ENCODE assay signal across 8 mouse cellular contexts in the genomic region with DNA sequence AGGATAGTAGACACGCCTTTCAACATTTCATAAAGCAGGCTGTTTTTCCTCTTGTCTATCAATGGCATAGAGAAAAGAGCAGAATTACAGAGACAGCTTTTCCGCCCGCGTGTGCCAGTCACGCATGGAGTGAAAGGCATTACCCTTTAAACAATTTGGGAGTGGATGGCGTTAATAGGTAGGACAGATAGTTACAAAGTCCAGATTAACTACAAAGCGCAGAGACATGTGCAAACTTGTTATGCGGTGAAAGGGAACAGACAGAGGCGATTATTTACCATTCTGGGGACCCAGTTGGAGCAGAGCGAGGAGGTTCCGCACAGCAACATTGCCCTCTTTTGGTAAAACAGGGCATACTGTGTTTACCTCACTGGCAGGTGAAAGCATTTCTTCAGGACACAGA.
A peak's percentile ranks its signal among the peaks of the same experiment; 100 is the strongest.
DNase-seq lines count a peak whose midpoint lies in the region; ATAC-seq lines count a peak whose summit lies in the region.

No protein-coding gene starts in this region.

- H3K27me3 ChIP-seq in heart, embryonic 11.5 days (ENCODE audit: control insufficient read depth, insufficient read depth, low read length), result no peaks in the 10 kb centered on the region
- 0 out of 2 replicates have a peak, but pooled peaks cover 9% of the 10 kb centered on the region for H3K27me3 ChIP-seq in kidney, embryonic 15.5 days
- H3K27me3 ChIP-seq in limb, embryonic 13.5 days, result no peaks in the 10 kb centered on the region
- H3K27me3 ChIP-seq in midbrain, embryonic 16.5 days (ENCODE audit: control insufficient read depth, insufficient read depth, low read depth, low read length), result peaks cover 13% of the 10 kb centered on the region

- H3K4me3 ChIP-seq in heart, embryonic 11.5 days (ENCODE audit: low read depth, low read length), result peak overlapping the region; percentile 28
- peak overlapping the region; percentile 36 for H3K4me3 ChIP-seq in kidney, embryonic 15.5 days (replicated peaks)
- H3K4me3 ChIP-seq in limb, embryonic 13.5 days, result peak overlapping the region; percentile 41
- peak overlapping the region; percentile 32 for H3K4me3 ChIP-seq in midbrain, embryonic 16.5 days (ENCODE audit: low read depth, low read length)

- ATAC-seq in heart, embryonic 11.5 days (replicated peaks; ENCODE audit: insufficient number of reproducible peaks, low FRiP score, low TSS enrichment), result no peak
- peak; percentile 77; the same call in 1 of the 2 replicates for ATAC-seq in kidney, embryonic 15.5 days (replicated peaks; ENCODE audit: low FRiP score)
- peak; percentile 76; the same call in 1 of the 2 replicates for ATAC-seq in limb, embryonic 13.5 days (ENCODE audit: low FRiP score, low read depth)
- ATAC-seq in midbrain, embryonic 16.5 days, result peak; percentile 96

- no peak overlapping the region for H3K9ac ChIP-seq in heart, embryonic 11.5 days (ENCODE audit: low read depth, low read length)
- H3K9ac ChIP-seq in kidney, embryonic 15.5 days, result no peak overlapping the region
- H3K9ac ChIP-seq in limb, embryonic 13.5 days, result 0 out of 2 replicates have a peak overlapping the region, but pooled peaks have one; percentile 54
- H3K9ac ChIP-seq in midbrain, embryonic 16.5 days (ENCODE audit: low read depth, low read length), result 0 out of 2 replicates have a peak overlapping the region, but pooled peaks have one; percentile 16

- no peaks in the 10 kb centered on the region for H3K9me3 ChIP-seq in heart, embryonic 11.5 days (replicated peaks; ENCODE audit: control insufficient read depth, low read length)
- H3K9me3 ChIP-seq in kidney, embryonic 15.5 days (replicated peaks), result no peaks in the 10 kb centered on the region
- H3K9me3 ChIP-seq in limb, embryonic 13.5 days, result no peaks in the 10 kb centered on the region
- no peaks in the 10 kb centered on the region for H3K9me3 ChIP-seq in midbrain, embryonic 16.5 days (replicated peaks; ENCODE audit: control insufficient read depth, low read length, poor library complexity, severe bottlenecking)

- peak; percentile 1 for DNase-seq in gastrocnemius, adult 18-20 months (ENCODE audit: low spot score)
- DNase-seq in gastrocnemius, postnatal 14 days, result no peak
- peak; percentile 35 to 53 for DNase-seq in cerebellum, postnatal 4 days (ENCODE audit: low spot score in 2 of 2)
- peak; percentile 6 for DNase-seq in urinary bladder, postnatal 25 days (ENCODE audit: low spot score)

- WGBS in heart, embryonic 11.5 days (ENCODE audit: insufficient replicate concordance), result 12% methylated on average over 11 of the region's 11 CpGs
- 11% methylated on average over 11 of the region's 11 CpGs for WGBS in kidney, embryonic 15.5 days
- WGBS in limb, embryonic 13.5 days, result 9% methylated on average over 11 of the region's 11 CpGs
- WGBS in midbrain, embryonic 16.5 days, result 1% methylated on average over 11 of the region's 11 CpGs

- no peaks in the 10 kb centered on the region for H3K36me3 ChIP-seq in heart, embryonic 11.5 days (ENCODE audit: control insufficient read depth, insufficient read depth, low read length)
- H3K36me3 ChIP-seq in kidney, embryonic 15.5 days, result no peaks in the 10 kb centered on the region
- no peaks in the 10 kb centered on the region for H3K36me3 ChIP-seq in limb, embryonic 13.5 days
- no peaks in the 10 kb centered on the region for H3K36me3 ChIP-seq in midbrain, embryonic 16.5 days (ENCODE audit: control insufficient read depth, insufficient read depth, low read length)

- no peak overlapping the region for H3K27ac ChIP-seq in heart, embryonic 11.5 days (ENCODE audit: low read depth, low read length)
- H3K27ac ChIP-seq in kidney, embryonic 15.5 days, result no peak overlapping the region
- H3K27ac ChIP-seq in limb, embryonic 13.5 days, result no peak overlapping the region
- no peak overlapping the region; the same call in 1 of the 2 replicates for H3K27ac ChIP-seq in midbrain, embryonic 16.5 days (ENCODE audit: low read length)

- H3K4me2 ChIP-seq in heart, embryonic 11.5 days, result peak overlapping the region; percentile 60
- H3K4me2 ChIP-seq in kidney, embryonic 15.5 days, result peak overlapping the region; percentile 63
- peak overlapping the region; percentile 66 for H3K4me2 ChIP-seq in limb, embryonic 13.5 days (replicated peaks)
- H3K4me2 ChIP-seq in midbrain, embryonic 16.5 days (ENCODE audit: low read length), result peak overlapping the region; percentile 56

- 0 out of 2 replicates have a peak, but pooled peaks cover 6% of the 10 kb centered on the region for H3K4me1 ChIP-seq in heart, embryonic 11.5 days (ENCODE audit: control insufficient read depth, insufficient read depth, low read length)
- H3K4me1 ChIP-seq in kidney, embryonic 15.5 days, result 0 out of 2 replicates have a peak, but pooled peaks cover 3% of the 10 kb centered on the region
- H3K4me1 ChIP-seq in limb, embryonic 13.5 days, result 0 out of 2 replicates have a peak, but pooled peaks cover 3% of the 10 kb centered on the region
- H3K4me1 ChIP-seq in midbrain, embryonic 16.5 days (ENCODE audit: control insufficient read depth, insufficient read depth, low read length), result no peaks in the 10 kb centered on the region

- intact Hi-C loops in gastrocnemius, postnatal 14 days (cut with DNase I; ENCODE audit: low total_unique reads), result no loop called here

Comparison
In these comparisons a context has a peak if more than half of its experiments do, and no peak if none do; other contexts are left out.
1. H3K9ac ChIP-seq: peak in limb, embryonic 13.5 days (single experiment) and midbrain, embryonic 16.5 days (single experiment); none in heart, embryonic 11.5 days (single experiment) and kidney, embryonic 15.5 days (single experiment).
2. Peak in every context shown above with its lines, with median percentiles within 50 percentile points of each other: H3K4me2 ChIP-seq and H3K4me3 ChIP-seq.